Mouse (Mus musculus) ES-E14 (cell line): ENCODE measurements at regions not wholly inside any gene's neighbourhood (a gene's known extent, or its start where the extent isn't known, plus 50 kb on each side); places are given as distances from the start of the nearest gene placed in this dataset.

ENCODE experiments used
- DNase-seq: peaks from one replicate; pipeline ENCODE4 v3.0.0-alpha.2; 2013; ENCODE audit warnings: low read depth, low spot score
- H3K27ac ChIP-seq: 2 replicates; pipeline ENCODE4 v1.5.1; 2012; ENCODE audit warnings: low read depth, mild to moderate bottlenecking, low read length, moderate library complexity, mixed read lengths; ENCODE audit not compliant: poor library complexity, insufficient read depth, severe bottlenecking
- H3K36me3 ChIP-seq: 2 replicates; pipeline ENCODE4 v1.6.1; 2012; ENCODE audit warnings: mild to moderate bottlenecking, low read length, moderate library complexity, mixed read lengths; ENCODE audit not compliant: control insufficient read depth, poor library complexity, insufficient read depth, severe bottlenecking
- H3K4me1 ChIP-seq, 2 experiments: fragments of 150-350 bp in 1 of 2; sonication (generic) in 1 of 2; 2 replicates each; pipeline ENCODE4 v1.6.1; 2012; ENCODE audit warnings: low read length in 2 of 2, mild to moderate bottlenecking in 1 of 2, mixed read lengths in 1 of 2; ENCODE audit not compliant: control insufficient read depth in 2 of 2, insufficient read depth in 2 of 2, poor library complexity in 1 of 2
- H3K4me3 ChIP-seq, 2 experiments: fragments of 150-350 bp in 1 of 2; sonication (generic) in 1 of 2; 2 replicates each; pipeline ENCODE4 v1.5.1; 2012; ENCODE audit warnings: low read length in 2 of 2, low read depth in 1 of 2, mild to moderate bottlenecking in 1 of 2, mixed read lengths in 1 of 2; ENCODE audit not compliant: insufficient read depth in 1 of 2, poor library complexity in 1 of 2, severe bottlenecking in 1 of 2
- H3K9ac ChIP-seq: 2 replicates; pipeline ENCODE4 v1.6.1; 2012; ENCODE audit warnings: low read depth, mild to moderate bottlenecking, low read length, mixed read lengths; ENCODE audit not compliant: poor library complexity, insufficient read depth, severe bottlenecking
- H3K9me3 ChIP-seq: fragments of 150-350 bp; sonication (generic); 2 replicates; pipeline ENCODE4 v1.6.1; 2012; ENCODE audit warnings: low read depth, mild to moderate bottlenecking, low read length; ENCODE audit not compliant: control insufficient read depth, insufficient read depth
- CHD2 ChIP-seq: IDR thresholded peaks from 2 replicates; pipeline ENCODE4 v1.6.1; 2014; ENCODE audit warnings: mild to moderate bottlenecking, low read depth, low read length, inconsistent platforms
- HCFC1 ChIP-seq: IDR thresholded peaks from 2 replicates; pipeline ENCODE4 v1.6.1; 2012; ENCODE audit warnings: low read length, inconsistent platforms, borderline replicate concordance; ENCODE audit not compliant: insufficient read depth
- MAFK ChIP-seq: IDR thresholded peaks from 2 replicates; pipeline ENCODE4 v1.6.1; 2014; ENCODE audit warnings: mild to moderate bottlenecking, low read depth, low read length, inconsistent platforms; ENCODE audit not compliant: insufficient read depth
- ZC3H11A ChIP-seq: IDR thresholded peaks from 2 replicates; pipeline ENCODE4 v1.6.1; 2012; ENCODE audit warnings: low read depth, mild to moderate bottlenecking, inconsistent platforms, low read length, borderline replicate concordance
- ZNF384 ChIP-seq: IDR thresholded peaks from 2 replicates; pipeline ENCODE4 v1.6.1; 2012; ENCODE audit warnings: low read depth, low read length, inconsistent platforms
- in situ Hi-C, 2 experiments: fragments of 600-800 bp; cut with MboI; formaldehyde crosslinking; loops; one replicate each; pipeline ENCODE4 v1.15.1; 2025; ENCODE audit warnings: low sequenced_read_pairs in 2 of 2, inconsistent platforms in 1 of 2; ENCODE audit not compliant: unreplicated experiment in 2 of 2

GRCm38 (mm10) chr3:119588872-119589416 lies 195.3 kb downstream of the Ptbp2 start:
- no peak for TF ChIP-seq ZNF384
- no peak for TF ChIP-seq ZC3H11A
- TF ChIP-seq MAFK: no peak
- no peak for TF ChIP-seq CHD2
- no peak for TF ChIP-seq HCFC1
- Histone ChIP-seq H3K9ac (no peak overlapping the region), H3K36me3 (no peaks in the 10 kb centered on the region), H3K4me3 (no peak overlapping the region), H3K4me1 (no peaks in the 10 kb centered on the region), H3K9me3 (no peaks in the 10 kb centered on the region), H3K27ac (no peak overlapping the region)
- DNase-seq: no peak
- in situ Hi-C loops: no loop called here

GRCm38 (mm10) chr3:119587971-119588370 lies 196.3 kb downstream of the Ptbp2 start:
- no peaks in the 10 kb centered on the region for H3K36me3 ChIP-seq
- H3K9me3 ChIP-seq: no peaks in the 10 kb centered on the region
- no peak overlapping the region for H3K9ac ChIP-seq
- DNase-seq: no peak
- TF ChIP-seq CHD2 (no peak), MAFK (no peak), ZC3H11A (no peak), ZNF384 (no peak), HCFC1 (no peak)
- no peak overlapping the region for H3K27ac ChIP-seq
- no peak overlapping the region for H3K4me3 ChIP-seq
- in situ Hi-C loops: no loop called here
- no peaks in the 10 kb centered on the region for H3K4me1 ChIP-seq

- H3K4me1 ChIP-seq: no peaks in the 10 kb centered on the region
- in situ Hi-C loops: no loop called here
Measured at GRCm38 (mm10) chr3:119575516-119575915, 208.8 kb downstream of the Ptbp2 start.

GRCm38 (mm10) chr3:119537884-119538283 lies 246.4 kb downstream of the Ptbp2 start:
- Histone ChIP-seq H3K36me3 (no peaks in the 10 kb centered on the region), H3K27ac (no peak overlapping the region), H3K9ac (no peak overlapping the region), H3K9me3 (no peaks in the 10 kb centered on the region), H3K4me3 (no peak overlapping the region), H3K4me1 (no peaks in the 10 kb centered on the region)
- DNase-seq: peak; percentile 13
- no peak for TF ChIP-seq MAFK
- TF ChIP-seq CHD2: no peak
- TF ChIP-seq ZC3H11A: no peak
- TF ChIP-seq HCFC1: no peak
- in situ Hi-C loops: no loop called here

More at GRCm38 (mm10) chr3:119575516-119575915, 208.8 kb downstream of the Ptbp2 start:
- no peaks in the 10 kb centered on the region for H3K36me3 ChIP-seq
- TF ChIP-seq CHD2: no peak
- TF ChIP-seq ZC3H11A: no peak
- no peak for TF ChIP-seq ZNF384
- TF ChIP-seq MAFK: no peak
- no peak for TF ChIP-seq HCFC1
- H3K9ac ChIP-seq: no peak overlapping the region
- no peak overlapping the region for H3K27ac ChIP-seq
- H3K9me3 ChIP-seq: no peaks in the 10 kb centered on the region
- no peak for DNase-seq
- H3K4me3 ChIP-seq: no peak overlapping the region

GRCm38 (mm10) chr3:119524510-119525123 lies 259.6 kb downstream of the Ptbp2 start:
- Histone ChIP-seq H3K9ac (no peak overlapping the region), H3K9me3 (no peaks in the 10 kb centered on the region), H3K4me1 (no peaks in the 10 kb centered on the region), H3K27ac (no peak overlapping the region), H3K4me3 (no peak overlapping the region), H3K36me3 (no peaks in the 10 kb centered on the region)
- no peak for DNase-seq
- TF ChIP-seq CHD2 (no peak), MAFK (no peak)
- in situ Hi-C loops: no loop called here
